Mouse (Mus musculus) layer of hippocampus, adult 18-20 months (tissue): ENCODE data around the gene Gse1. TPM values are rescaled to one million over a fixed set of nuclear protein-coding genes. Genes with fewer than 3 reads are reported as not detected.

Experiments used
- DNase-seq, 2 experiments: peaks; one replicate each; pipeline ENCODE4 v3.0.0; 2022; ENCODE audit warnings: low spot score in 2 of 2
- total RNA-seq, 2 experiments: library from RNA; stranded (reverse); gene quantifications; 2 replicates each; pipeline ENCODE4 v1.2.3; 2021

The Gse1 gene
- total RNA-seq, 2 experiments from 2014 or later, result 142 to 146 TPM

DNA sequence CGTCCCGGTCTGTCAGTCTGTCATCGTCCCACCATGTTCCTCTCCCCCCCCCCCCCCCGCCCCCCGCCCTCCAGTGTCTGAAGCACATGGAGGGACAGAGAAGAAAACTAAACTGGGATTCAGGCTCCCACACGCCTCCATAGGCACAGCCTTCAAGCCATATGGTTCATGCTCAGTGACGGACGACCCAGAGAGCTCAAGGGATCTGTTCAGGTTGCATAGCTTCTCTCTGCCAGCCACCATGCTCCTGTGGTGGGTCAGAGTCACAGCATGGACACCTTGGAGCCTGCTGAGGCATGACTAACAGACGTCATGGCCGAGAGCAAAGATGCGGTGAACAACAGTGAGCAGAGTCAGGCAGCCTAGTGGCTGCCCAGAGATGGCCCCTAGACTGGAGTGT is 187.2 kb downstream of the Gse1 start:
- DNase-seq, result no peak

DNA sequence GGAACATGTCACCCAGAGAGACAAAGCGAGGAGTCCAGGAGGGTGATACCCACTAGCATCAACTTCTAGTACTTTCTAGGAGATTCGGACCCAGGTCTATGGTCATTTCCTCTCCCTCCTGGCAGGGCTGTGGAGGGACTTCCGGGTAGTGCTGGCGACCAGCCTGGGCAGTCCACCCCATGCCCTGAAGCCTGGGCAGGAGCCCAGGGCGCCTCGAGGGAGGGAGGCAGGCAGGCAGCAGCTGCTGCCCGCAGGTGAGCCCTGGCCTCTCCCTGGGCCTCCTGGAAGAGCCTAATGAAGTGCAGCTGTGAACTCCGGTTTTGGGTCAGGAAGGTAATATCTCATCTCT is 187.9 kb downstream of the Gse1 start:
- DNase-seq, result no peak

DNA sequence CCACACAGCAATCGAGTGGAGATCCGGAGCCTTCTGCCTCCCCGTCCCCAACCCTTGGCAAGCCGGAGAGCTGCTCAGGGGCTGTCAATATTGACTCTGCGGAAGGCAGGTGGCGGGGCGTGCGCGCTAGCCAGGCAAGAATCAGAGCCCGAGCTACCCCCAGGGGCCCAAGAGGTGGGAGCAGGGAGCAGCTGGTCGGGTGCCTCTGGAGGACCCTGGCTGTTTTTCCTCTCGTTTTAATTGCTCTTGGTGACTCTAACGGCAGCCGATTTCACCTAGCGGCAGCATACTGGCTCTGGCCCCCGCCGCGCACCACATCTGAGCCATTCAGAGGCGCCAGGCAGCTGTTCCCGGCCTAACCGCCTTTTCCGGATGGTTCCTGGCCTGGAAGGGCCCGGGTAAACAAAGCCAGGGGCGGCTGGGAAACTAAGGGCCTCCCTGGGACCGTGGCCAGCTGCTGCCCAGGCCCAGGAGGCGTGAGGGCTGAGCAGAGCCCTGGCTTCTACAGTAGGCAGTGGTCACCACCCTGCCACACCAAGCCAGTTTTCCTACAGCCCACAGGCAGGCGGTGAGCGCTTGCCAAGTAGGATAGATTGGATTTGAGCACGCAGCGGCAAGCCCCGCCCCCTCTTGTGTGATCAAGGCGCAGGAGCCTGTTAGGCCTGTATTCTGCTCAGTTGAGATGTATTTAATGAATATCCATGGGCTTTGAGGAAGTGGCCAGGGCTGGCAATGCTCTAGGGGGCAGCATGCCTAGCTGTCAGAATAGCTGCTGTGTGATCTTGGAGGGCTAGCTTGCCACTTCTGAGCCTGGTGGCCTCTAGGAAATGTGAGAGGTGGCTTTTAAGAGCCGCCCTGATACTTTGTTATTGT is 188.5 kb downstream of the Gse1 start:
- DNase-seq, result peak in 1 of 2 experiments; percentile 72

DNA sequence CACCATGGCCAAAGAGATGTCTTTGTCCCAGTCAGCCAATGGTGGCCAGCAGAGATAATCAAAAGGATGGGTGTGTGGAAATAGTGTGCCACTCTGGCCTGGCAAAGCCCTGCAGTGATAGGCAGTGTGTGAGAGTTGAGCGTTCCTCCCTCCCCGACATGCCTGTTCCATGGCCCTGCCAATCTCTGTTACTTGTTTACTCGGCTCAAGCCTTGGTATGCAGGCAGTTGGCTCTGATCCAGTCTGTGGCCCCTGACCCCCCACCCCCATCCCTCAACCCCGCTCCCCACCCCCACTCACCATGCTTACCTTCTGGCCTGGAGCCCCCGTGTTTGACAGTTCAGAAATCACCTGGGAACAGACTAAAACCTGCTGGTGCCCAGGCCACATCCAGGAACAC is 189.9 kb downstream of the Gse1 start:
- DNase-seq, result no peak

DNA sequence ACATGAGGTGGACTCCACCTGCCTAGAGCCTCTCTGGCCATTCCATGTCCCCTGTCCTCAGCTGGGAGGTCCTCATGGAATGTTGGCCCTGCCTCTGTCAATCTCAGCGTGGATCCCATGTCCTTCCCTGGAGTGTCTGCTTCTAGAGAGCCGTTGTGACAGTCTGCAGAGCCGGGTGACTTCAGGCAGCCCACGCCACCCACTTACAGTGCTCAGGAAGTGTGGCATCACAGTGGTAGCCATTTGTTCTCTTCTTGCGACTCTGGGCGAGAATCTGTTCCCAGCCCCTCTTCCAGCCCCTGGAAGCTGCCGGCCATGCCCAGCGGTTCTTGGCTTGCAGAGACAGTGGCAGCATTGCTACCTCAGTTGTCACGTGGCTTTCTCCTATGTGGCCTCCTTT is 191.4 kb downstream of the Gse1 start:
- DNase-seq, result no peak

DNA sequence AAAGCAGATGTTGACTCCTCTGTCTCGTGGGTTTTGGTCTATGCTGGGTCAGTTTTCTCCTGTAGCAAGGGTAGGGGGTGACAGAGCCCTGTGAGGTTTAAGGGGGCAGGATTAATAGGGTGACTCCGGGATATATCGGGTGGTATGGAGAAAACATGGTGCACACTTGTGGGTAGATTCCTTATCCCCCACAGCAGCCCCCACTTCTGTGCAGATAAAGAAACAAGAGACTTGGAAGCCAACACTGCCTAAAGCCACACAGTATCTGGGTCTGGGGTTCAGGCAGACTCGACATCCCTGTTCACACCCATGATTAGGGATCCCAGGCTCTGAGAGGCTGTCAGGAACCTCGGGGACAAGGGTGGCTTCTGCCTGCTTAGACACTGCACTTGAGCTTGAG is 192.0 kb downstream of the Gse1 start:
- DNase-seq, result no peak

DNA sequence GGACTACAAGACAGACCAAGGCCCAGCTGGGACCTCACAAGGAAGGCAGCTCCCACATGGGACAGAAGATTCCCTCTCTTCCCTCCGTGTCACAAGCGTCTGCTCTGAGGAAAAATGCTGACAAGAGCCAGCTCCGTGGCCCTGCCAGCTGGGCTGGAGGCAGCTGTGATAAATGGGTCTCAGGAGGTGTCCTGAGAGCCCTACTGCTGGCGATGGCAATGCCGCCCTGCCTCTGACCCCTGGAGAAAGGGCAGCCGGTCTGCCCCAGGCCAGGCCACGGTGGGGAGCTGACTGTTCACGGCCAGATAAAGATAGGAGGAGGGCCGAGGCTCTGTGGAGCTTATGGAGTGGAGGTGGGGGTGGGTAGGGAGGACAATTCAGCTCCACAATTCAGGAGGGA is 193.4 kb downstream of the Gse1 start:
- DNase-seq, result no peak

DNA sequence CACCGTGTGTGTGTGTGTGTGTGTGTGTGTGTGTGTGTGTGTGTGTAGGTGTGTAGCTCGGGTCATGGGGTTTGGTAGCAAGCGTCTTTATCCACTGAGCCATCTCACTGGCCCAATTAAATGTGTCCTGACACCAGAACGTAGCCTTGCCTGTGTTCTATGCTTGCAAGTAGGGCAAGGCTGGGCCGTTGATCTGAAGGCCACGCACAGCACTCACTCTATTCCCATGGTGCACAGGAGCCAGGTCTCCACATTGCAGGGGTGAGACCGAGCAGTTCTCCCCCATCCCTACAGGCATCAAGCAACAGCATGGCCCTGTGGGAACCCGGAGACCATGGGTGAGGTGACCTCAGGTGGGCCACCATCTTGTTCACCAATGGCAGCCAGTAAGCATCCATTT is 194.0 kb downstream of the Gse1 start:
- DNase-seq, result no peak

DNA sequence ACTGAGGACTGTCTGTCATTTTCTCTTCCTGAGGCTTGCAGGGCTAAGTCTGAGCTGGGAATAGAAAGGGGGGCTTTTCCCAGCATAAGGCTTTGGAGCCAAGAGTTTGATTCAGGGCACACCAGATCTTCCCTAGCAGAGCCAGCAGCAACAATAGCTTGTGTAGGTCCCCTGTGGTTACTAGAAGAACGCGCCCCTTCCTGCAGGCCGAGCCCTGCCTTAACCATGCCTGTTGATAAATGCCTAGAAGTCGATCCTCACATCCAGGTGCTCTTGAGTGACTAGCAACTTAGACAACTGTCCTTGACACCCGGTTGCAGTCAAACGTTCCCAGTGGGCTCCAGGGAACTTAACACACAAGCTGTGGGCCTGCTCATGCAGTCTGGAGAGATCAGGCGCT is 195.3 kb downstream of the Gse1 start:
- no peak for DNase-seq

DNA sequence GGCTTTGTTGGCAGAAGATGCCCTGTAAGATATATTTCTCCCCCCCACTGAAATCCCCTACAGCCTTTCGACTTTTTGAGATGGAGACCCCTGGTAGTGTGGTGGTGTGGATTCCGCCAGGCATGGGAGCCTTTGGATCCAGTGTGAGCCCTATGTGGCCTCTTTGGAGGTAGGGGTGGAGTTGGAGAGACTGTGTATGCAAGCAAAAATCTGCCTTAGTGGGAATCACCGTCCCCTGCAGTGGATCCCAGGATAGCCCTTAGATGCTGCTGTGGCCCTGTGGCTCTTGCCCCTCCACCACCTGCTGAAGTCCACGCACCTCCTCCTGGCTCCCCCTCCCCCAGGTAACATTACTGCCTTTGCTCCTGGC is 196.6 kb downstream of the Gse1 start:
- no peak for DNase-seq

DNA sequence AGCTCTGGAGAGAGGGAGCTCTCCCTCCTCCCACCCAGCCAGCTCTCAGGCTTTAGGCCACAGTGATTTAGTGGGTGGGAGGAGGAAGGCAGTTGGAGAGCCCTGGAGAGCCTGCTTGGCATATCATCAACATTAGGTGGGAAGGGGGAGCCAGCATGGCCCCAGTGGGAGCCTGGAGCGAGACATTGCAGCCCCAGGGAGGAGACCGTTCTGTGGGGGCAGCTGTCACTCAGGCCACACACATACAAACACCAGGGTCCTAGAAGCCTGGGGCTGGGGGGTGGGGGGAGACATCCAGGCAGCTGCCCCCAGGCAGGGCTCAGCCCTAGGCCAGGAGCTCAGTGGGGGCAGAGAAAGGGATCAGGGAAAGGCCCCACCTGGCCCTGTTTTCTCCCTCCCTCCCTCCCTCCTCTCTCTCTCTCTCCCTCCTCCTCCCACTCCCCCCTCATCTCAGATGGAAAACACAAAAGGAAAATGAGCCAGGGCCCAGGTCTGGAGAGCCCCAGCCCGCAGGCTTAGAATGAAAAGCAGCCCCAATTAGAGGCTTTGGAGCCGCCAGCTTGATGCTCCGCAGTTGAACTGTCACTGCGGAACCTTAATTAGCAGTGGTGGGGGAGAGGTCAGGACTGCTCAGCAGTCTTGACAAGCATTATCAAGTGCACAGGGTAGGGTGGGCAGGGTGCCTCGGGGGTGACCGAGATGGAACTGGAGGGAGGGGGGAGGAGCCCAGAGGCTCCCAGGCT is 197.1 kb downstream of the Gse1 start:
- DNase-seq, result no peak

DNA sequence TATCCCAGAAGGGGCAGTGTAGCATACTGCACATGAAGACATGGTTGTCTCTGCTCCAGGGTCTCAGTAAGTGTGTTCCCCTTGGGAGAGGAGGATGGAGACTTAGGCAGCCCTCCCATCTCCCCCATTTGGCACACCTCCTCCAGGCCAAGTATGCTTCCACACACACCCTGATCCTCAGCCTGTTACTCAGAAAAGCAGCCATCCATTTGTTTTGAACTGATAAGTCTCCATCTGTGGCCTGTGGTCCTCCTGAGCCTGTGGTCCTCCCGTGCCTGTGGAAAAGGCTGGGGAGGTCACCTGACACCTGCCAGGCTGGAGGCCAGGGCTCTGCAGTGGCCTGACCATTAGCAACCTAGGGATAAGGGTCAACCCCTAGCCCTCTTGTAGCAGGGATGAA is 197.8 kb downstream of the Gse1 start:
- no peak for DNase-seq

DNA sequence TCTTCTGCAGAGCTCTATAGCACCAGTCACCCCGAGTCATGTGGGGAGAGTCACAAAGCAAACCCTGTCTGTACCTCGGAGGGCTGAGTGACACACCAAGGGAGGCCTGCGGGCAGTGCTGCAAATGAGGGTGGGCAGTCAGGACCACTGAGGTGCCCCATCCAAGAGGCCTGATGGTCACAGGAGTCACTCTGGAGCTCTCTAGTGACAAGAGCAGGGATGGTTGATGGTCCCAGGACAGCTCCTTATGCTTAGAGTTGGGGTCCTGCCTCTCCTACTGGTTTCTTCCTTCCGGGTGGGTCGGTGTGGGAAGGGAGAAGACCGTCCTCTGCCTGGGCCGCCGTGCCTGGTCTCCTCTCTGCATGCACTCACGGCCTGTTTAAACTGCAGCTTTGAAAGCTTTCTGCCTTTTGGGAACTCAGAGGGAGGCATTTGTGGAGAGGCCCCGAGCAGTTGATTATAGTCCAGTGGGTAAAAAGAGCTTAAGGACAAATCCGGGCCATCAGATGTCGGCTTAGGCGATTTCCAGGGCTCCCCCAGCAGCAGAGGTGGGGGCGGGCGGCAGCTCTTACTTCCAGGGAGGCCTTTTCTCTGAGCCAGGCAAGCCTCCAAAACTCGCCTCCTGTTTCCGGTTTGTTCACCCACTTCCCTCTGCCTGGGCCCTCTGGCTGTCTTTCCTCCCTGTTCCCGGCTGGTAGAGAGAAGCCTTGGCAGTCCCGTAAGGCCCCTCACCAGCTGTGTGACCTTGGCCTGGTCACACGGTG is 198.5 kb downstream of the Gse1 start:
- peak; percentile 84 to 94 for DNase-seq

DNA sequence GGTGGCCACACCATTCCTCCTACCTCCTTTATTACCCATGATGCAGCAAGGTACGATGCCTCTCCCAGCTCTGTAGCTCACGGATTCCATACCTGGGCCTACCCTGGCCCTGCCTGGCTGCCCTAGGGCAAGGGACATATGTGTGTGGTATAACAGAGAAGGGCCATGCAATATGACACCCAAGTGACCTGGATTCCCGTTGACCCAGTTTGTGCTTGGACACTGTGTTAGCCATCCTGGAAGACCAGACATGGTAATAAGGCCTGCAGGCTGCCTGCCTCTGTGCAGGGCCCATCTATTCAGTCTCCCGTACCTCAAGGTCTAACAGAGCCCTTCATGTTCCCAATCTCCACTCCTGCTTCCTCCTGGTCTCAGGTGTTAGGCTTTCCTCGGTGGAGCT is 200.2 kb downstream of the Gse1 start:
- DNase-seq, result no peak

DNA sequence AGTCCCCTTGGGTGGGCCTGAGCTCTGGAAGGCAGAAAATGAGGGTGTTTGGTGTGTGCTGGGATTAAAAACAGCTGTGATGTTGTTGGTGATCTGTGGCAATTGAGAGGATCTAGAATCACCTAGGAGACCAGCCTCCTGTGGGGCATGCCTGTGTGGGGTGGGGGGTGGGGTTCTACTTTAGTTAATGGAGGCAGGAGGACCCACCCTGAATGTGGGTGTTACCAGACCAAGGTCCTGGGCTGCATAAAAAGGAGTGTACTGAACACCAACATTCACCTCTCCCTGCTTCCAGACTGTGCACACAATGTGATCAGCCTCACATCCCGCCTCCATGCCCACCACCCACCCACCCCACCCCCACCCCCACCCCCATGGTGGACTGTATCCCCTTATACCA is 200.9 kb downstream of the Gse1 start:
- no peak for DNase-seq

DNA sequence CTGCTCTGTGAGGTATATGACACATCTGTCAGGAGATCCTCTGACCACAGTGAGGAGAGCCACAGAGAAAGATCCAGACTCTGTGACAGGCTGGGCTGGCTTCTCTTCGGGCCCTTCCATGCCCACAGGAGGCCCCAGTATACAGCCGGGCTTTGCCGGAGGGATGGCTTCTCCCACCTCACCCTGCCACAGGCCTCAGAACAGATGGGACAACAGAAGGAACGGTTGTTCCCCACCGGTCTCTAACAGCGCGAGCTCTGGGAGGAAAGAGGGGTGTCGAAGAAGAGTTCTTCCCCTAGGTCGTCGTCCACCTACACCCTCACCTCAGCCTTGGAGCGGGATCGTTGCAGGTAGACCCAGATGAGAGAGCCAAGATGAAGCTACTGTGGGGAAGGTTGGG is 202.8 kb downstream of the Gse1 start:
- DNase-seq, result no peak

DNA sequence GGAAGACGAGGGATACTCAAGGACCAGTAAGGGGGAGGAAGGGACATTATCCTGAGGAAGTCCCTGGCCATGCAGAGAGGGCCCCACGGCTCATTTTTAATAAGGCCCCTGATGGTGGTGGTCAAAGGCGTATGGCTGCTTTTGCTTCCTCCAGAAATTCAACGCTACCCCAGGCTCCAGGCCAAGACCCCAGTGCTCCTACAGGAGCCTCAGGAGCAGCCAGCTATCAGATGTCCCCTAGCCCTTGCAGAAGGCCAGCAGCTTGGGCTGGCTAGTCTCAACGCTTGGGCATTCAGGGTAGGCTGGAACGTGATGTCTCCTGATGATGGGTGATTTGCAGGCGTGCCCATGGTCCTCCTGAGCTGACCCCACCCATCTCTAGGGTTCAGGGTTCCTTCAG is 204.2 kb downstream of the Gse1 start:
- no peak for DNase-seq

DNA sequence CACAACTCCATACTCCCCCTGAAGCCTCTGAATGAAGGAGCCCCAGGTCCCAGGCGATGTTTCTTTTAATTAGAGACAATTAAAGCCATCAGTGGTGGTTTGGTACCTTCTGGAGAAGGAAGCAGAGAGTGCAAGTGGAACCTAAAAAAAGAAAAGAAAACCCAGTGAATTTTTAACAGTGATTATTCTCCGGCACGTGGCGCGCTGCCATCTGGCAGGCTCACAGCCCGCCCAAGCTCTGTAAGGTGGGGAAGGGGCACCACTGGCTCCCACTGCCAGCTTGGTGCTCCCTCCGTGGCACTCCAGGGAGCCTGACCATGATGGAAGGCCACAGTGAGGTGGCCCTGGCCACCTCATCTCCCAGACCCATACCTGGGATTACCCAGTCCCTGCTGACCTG is 204.9 kb downstream of the Gse1 start:
- no peak for DNase-seq

DNA sequence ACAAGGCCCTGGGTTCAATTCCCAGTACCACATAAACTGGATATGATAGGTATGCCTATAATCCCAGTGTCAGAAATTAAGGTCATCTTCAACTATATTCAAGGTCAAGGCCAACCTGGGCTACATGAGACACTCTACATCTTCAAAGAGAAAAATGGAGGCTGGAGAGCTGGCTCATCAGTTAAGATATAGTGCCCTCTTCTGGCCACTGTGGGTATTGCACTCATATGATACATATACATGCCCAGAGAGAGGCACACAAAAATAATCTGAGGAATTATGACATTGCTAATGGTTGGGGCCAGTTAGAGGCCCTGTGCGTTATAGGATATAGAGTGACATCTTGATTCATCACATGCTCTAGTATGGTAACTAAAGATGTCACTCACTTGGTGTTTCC is 205.5 kb downstream of the Gse1 start:
- no peak for DNase-seq

DNA sequence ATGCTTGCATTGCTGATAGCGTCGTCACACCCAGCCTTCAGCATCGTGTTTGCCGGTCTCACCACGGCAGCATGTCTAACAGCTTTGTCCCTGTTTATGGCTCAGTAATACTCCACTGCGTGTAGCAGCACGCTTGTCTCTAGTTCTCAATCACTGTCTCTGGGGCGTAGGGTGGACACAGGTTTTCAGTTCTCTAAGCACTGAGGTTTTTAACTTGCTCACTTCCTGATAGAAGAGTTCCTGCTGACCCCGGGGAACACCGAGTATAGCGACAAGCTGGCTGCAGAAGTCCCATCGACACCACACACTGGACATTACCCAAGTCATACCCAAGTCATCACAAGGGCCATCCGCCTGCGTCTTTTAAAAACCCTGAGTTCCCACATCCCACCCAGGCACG is 207.5 kb downstream of the Gse1 start:
- no peak for DNase-seq

DNA sequence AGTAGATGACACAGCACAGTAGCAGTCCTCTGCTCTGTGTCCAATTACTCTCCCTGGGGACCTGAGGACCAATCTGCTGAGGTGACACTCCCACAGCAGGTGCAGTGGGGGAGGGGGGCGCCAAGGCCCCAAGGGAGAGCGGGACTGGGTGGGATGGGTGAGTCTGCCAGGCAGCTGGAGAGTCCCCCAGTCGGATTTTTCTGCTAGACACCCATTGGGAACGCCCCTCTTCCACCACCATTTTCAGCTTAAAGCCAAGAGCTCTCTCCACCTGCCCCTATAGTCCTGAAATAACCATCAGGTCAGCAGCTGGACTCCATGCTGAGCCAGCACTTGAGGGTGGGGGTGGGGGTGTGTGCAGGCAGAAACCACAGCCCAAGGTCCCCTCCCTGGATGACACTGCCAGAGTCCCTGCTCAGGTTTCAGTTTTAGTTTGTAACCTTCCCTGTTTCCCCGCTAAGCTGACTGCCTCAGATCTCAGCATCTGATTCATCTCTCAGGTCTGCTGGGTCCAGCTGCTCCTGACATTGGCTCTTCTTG is 208.3 kb downstream of the Gse1 start:
- DNase-seq, result no peak

DNA sequence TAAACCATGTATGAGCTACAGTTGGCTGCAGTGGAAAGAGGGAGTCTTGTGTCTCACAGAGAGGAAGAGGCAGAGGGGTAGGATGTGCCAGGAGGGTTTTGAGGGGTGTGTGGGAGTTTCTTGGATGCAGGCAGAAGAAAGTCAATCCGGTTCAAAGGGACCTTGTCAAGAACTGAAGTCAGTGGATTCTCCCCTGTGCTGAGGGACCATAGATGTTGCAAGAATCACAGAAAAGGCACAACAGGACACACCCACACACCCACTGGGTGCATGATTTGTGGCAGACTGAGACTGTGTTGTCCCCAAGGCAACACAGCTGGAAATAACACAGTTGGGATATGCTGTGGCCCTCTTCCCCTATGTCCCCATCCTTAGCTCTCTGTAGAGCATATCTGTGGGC is 209.0 kb downstream of the Gse1 start:
- DNase-seq, result no peak
